Mouse (Mus musculus): ENCODE data around the gene Evi5.

Evi5 gene

DNA sequence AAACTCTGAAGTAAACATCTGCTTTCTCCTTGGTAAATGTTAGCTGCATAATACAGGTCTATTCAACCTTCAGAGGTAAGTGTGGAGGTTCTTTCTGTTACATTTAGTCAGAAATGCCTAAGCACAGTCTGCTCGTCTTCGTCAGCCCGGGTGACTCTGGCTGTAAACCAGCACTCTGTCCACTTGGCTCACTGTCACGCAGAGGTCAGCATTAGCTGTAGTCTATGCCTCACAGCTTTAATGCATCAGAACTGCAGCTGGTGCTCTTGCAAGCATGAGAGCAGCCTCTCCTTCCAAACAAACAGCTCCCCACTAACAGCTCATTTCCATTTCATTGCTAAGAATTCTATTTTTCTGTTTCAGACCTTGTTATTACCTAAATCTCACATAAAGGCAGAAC is 67.4 kb downstream of the Evi5 start:
- no peak for DNase-seq (ENCODE audit: low spot score in 2 of 2)

DNA sequence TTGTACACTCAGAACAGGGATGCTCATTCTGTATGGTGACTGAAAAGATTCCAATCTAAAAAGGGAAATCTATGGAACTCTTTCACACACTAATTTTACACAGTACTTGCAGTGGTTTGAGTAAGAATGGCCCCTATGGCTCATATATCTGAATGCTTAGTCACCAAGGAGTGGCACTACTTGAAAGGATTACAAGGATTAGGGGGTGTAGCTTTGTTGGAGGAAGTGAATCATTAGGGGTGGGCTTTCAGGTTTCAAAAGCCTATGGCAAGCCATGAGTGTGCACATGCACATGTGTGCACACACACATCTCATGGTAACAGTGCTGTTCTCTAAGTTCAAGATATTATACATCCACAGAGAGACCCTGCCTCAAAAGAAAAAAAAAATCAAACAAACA is 72.3 kb downstream of the Evi5 start:
- no peak for DNase-seq (ENCODE audit: low spot score in 2 of 2)

DNA sequence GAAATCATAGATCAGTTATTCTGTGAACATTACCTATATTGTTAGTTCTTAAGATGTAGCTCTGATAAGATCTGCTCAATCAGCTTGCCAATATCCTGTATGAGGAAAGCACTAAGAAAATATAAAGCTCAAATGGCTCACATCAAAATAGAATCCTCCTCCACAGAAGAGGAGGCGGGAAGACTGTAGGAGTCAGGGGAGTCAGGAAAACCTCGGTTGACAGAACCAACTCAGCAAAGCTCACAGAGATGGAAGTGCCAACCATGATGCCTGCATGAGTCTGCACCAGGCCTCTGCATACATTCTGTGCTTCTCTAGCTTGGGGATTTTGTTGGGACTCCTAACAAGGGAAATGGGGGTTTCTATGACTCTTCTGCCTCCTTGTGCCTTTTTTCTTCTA is 73.7 kb downstream of the Evi5 start:
- DNase-seq (ENCODE audit: low spot score in 2 of 2): no peak

DNA sequence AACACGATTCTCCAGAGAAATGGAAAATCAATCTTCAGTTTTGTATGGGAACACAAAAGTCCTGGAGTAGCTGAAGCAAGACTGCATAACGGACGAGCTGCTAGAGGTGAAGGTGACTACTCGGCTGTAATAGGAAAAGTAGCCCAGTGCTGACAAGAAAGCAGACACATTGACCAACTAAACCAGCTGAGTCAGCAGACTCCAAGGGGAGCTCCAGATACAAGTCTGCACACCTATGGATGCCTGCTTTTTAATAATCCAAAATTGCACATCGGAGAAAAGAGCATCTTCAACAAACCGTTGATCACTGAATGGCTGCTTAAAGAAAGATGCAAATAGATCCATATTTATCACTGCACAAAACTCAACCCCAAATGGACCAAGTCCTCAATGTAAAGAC is 76.6 kb downstream of the Evi5 start:
- no peak for DNase-seq (ENCODE audit: low spot score in 2 of 2)

DNA sequence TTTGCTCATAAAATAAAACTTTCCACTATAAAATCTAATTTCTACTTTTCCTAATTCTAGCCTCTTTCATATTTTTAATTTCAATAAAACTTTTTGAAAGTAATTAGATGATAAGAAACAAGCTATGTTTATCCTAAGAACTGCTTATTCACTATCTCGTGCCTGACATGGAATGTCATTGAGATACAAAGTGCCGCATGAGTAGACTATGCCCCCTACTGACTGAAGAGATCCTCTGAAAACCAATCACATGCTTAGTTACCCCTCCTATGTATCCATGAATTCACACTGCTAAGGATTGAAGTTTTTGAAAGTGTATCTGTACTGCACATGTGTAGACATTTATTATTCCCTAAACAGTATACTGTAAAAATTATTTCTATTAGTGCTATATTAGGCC is 81.0 kb downstream of the Evi5 start:
- DNase-seq (ENCODE audit: low spot score in 2 of 2): no peak

DNA sequence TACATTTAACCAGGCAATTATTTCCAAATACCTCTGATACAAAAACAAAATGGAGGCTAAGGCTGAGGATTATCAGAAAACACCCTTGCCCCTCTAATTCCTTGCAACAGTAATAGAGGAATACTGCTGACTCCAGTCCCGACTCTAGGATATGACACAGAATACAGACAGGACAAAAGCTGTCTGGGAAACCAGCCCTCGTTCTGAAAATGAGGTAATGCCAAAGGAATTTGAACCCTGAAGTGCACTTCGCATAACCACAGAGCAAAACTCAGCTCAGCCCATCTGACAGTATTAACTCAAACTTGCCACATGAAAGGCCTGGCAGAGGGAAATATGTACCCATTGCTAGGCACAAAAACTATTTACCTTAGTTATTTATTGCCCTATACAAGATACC is 81.6 kb downstream of the Evi5 start:
- DNase-seq (ENCODE audit: low spot score in 2 of 2): no peak

DNA sequence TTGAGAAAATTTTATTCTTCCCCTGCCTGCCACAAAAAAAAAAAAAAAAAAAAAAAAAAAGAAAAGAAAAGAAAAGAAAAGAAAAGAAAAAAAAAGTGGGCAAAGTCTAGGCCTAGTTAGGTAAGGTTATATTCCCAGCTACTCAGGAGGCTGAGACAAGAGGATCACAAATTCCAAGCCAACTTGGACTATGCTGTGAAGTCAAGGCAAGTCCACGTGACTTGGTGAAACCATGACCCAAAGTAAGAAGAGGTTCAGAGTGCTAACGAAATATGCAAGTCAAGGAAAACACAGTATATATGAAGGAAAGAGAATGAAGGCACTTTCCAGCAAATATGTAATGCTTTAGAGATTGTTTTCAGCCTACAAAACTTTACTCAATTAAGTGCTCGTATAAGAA is 82.4 kb downstream of the Evi5 start:
- no peak for DNase-seq (ENCODE audit: low spot score in 2 of 2)

DNA sequence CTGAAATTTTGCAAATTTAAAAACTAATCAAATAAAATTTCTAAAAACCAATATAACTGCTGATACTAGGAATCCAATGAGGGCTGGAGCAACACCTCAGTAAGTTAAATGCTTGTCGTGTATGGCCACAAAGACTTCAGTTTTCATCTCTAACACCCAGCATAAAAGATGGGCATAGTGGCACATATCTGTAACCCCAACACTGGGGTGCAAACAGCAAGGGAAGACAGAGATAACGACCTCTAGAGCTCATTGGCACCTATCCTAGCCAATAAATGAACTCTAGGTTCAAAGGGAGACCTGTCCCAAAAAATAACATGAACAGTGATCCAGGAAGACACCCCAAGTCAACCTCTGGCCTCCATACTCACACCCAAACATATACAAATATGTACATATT is 82.9 kb downstream of the Evi5 start:
- DNase-seq (ENCODE audit: low spot score in 2 of 2): no peak

DNA sequence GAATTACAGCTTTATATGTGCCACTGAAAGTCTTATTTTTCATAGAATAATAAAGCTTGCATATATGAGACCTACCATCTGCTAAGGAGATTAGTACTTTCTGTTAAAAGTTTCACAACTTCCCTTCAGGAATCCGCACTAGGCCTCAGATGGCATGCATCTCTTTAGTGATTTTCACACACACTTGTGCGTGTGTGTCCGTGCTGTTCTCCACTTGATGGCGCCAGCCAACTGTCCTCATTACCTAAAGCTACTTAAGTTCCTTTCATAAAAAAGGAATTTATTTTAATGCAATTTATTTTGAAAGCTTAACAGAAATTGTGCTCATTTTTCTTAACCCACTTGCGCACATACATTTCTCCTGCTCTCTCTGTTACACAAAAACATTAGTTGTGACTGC is 85.4 kb downstream of the Evi5 start:
- DNase-seq (ENCODE audit: low spot score in 2 of 2): no peak

DNA sequence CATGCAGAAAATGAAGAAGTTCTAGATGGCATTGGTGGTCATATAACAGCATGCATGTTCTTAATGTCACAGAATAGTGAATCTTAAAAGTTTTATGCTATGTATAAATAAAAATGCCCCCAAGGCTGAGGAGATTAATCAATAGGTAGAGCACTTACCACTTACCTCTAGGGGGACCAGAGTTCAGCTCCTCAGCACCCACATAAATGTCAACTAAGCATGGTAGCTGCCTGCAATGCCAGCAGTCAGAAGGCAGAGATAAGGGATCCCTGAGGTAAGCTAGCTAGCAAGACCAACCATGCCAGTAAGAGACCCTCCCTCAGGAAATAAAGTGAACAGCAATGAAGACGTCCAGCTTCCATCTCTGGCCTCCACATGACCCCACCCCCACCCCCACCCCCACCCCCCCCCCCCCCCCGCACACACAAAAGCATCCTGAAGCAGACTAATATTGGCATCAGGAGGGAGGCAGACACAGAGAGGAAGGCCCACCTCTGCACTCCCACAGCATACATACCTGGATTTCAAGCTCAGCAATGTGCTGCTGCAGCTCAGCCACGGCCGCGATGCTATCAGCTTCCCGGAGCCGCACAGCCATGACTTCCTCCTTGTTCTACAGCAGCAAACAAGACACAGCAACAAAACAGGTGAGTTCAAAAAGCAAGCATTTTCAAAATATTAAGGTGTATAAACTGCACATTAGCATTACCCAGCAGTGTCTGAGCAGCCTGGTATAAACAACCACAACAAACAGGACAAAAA is 87.0 kb downstream of the Evi5 start:
- no peak for DNase-seq (ENCODE audit: low spot score in 2 of 2)

DNA sequence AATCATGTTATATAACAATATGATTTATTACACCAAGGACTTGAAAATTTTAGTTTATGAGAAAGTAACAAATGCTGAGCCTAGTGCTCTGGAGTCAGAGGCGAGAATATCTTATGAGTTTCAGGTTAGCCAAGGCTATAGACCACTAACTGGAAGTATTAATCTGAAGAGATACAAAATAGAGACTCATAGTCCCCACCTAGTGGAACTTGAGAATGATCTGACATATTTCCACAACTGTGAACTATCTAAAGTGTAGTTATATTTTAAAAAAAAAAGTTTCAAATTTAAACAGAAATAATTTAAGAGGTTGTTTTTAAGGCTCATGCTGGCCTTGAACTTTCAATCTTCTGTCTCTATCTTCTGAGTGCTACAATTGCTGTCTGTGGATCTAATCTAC is 92.5 kb downstream of the Evi5 start:
- no peak for DNase-seq (ENCODE audit: low spot score in 2 of 2)

DNA sequence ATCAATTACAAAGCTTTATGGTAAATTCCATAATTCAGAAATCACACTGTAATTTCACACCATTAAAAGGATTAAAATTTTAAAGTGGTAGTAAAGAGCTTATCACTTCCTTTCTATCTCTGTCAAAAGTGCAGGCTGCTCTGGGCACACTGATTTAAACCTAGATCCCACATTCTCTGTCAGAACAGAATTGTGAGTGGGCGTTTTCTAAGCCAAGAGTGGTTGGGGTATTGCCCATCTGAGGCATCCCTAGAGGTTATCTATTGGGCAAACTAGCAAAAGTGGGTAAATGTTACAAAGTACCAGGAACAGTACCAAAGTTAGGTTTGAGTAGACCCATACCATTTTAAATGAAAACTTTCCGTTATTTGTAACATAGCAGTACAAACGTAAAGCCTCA is 96.1 kb downstream of the Evi5 start:
- DNase-seq (ENCODE audit: low spot score in 2 of 2): no peak

DNA sequence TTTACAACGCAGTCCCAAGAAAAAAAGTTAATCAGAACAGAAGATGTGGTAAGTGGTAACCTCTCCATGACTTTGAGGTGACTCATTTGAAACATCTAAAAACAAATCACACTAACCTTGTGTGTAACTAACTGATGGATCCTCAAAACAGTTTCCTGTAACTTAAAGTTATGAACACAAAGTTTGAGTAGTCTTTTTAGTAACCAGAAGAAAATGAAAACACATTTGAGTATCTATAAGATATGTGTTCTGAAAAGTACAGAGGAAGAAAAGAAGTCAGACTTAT is 97.4 kb downstream of the Evi5 start:
- no peak for DNase-seq (ENCODE audit: low spot score in 2 of 2)

DNA sequence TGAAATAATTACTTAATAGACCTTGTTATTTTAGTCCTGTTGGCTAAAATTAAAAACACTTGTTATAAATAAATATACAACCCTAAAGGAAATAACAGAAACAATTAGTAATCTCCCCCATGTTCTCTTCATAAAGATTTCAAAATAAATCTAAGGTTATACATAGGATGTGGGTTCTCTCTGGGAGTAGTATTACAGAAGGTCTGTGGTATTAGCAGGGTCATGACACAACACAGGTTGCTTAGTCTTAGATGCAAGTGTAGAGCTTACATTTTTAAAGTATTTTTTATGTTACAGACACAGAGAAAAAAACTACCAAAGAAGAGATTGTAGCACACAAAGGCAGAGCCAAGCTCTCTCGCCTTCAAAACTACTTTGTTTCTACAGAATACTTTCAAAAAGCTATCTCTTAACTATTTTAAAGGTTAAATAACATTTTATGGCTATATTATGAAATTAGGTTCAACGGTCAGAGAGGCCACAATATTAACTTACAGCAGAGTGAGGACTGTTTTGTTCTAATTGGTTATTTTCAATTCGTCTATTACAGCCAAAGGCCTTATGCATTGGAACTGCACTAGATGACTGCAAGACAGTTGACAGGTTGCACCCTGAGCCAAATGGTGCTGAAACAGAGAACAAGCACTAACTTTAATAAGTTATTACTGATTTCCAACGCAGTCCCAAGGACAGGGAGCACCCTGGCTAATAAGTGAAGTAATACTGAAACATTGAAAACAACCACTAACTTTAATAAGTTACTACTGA is 97.9 kb downstream of the Evi5 start:
- DNase-seq (ENCODE audit: low spot score in 2 of 2): no peak

DNA sequence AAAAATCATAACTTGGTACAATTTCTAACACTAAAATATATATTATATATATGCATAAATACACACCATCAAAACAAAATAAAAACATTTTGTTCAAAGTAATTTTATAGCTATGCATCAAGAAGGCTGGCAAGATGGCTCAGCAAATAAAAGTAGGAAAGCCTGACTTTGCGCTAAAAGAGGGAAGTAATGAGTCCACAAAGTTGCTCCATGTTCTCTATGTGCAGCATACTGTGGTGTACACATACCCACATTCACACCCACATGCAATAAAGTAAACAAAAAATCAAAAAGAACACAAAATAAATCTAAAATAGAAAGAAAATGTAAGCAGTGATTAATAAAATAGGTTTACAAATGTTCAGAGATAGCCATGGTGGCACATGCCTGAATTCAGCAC is 99.0 kb downstream of the Evi5 start:
- no peak for DNase-seq (ENCODE audit: low spot score in 2 of 2)

DNA sequence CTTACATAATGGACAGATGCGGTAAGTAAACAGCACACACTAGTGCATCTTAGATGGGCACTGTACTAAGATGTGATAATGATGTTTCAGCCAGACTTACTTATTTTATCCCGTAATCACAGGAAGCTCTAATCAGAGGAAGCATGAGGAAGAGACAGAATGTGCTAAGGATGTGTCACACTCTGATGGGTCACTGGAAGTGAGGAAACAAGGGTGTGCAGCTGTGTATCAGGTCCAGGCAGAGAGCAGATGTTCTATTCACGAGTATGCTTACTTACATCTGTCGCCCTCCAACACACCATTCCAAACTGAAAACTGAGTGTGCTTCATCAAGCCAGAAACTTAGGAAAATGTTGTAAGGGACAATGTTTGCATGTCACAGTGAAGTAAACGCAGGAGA is 102.9 kb downstream of the Evi5 start:
- no peak for DNase-seq (ENCODE audit: low spot score in 2 of 2)

DNA sequence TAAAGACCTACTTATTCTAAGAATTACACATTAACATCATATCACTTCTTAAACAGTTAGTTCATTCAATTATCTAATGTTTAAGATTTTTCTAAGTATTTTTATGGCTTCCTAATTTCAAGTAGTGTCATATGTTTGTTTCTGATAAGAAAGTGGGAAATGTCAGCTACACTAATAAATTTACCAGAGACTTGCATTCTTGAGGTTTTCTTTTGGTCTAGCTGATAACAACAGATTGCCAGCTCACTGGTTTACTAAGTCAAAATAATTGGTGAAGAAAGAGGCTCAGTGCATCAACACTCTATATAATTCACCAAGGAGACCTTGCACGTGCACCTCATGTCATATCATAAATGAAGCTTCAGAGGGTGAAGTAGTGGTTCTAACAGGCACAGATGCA is 106.7 kb downstream of the Evi5 start:
- no peak for DNase-seq (ENCODE audit: low spot score in 2 of 2)

DNA sequence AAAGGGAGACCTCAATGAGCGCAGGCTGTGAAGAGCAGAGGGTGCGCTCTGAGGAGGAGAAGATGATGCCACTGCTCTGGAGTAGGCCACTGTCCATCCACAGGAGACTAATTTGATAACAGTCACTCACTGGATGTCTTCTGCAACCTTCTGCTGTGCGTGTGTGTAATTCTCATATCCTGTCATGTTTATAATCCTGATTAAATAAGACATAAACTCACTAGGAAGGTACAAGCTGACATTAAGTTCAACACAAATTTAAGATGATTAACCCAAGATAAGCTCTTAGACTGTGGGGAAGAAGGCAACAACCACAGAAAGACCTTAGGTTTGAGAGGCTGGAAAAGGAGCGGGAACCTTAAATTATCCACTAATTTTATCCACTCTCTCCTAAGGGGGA is 109.0 kb downstream of the Evi5 start:
- no peak for DNase-seq (ENCODE audit: low spot score in 2 of 2)

DNA sequence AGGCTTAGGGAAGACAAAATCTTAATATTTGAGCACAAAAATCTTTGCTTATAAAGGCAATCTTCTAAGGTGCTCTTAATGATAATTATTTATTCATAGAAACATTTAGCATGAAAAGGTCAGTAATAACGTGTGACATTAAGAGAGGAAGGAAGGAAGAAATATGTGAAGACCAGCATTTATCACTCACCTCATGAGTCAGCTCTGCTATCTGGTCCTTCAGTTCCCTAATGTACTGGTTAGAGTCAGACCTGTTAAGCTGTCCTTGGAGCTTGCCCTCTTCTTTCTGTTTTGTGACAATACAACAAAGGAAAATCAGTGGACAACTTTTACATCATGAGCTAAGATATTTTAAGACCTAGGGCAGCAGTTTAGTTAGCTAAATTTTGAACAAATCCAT is 110.4 kb downstream of the Evi5 start:
- no peak for DNase-seq (ENCODE audit: low spot score in 2 of 2)

DNA sequence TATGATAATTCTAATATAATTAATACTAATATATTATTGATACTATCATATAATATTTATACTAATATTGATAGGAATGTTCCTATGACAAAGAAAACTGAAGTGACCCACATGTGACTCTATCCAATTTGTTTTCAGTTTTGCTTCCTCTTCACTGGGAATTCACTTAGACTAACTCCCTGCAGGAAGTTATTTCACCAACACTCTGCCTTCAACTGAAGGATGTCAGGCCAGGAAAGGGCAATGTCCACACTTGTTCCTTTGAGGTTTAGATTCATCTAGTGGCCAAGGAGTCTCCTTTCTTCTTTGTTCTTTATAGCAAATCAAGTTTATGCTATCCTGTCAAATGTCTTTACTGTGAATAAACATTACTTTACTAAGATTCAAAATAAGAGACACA is 111.2 kb downstream of the Evi5 start:
- DNase-seq (ENCODE audit: low spot score in 2 of 2): no peak

DNA sequence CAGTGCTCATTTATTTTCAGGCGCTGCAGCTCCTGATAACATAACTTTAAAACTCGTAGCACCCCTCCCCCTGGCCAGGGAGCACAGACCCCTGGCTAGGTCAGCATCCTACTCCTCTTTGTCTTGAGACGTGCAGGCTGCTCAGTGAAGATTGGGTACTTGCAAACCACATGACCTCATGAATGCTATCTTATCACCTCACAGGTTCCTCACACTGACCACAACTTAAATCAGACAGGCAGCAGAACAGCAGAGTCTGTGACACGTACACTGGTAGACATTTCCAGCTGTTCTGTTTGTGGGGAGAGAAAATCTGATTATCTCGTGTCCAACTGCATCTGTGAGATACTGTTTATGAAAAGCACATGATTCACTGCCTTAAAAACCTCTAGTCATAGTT is 115.8 kb downstream of the Evi5 start:
- DNase-seq (ENCODE audit: low spot score in 2 of 2): no peak

DNA sequence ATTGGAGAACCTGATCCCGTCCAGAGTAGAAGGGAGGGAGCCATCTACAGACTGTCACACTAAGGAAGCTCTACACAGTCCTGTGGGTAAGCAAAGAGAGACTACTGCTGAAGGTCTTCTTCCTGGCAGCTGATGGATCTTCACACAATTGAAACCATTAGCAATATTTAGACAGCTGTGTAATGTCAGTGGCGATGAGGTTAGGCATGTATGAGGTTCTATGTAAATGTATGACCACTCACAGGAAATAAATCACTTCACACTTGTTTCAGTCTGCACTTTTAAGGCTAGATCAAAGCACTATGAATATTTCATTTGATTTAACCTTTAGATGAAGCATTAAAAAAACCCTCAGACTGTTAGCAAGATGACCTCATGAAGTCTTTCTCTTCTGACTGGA is 118.8 kb downstream of the Evi5 start:
- no peak for DNase-seq (ENCODE audit: low spot score in 2 of 2)

DNA sequence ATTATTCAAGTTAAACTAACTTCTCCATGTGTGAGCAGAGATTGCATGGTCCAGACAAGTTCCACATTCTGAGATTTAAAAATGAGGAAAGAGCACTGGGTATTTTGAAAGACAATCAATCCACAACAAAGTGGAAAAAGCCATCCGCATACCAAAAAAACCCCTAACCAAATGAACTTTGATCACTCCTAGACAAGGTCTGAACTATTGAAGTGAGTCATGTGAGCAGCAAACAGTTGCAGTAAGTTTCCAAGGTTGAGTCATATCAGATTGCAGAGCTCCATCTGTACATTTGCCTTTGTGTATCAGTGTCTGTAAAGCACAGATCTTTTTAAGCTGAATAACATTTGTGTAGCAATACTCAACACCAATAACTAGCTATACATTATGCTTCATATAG is 120.2 kb downstream of the Evi5 start:
- no peak for DNase-seq (ENCODE audit: low spot score in 2 of 2)

DNA sequence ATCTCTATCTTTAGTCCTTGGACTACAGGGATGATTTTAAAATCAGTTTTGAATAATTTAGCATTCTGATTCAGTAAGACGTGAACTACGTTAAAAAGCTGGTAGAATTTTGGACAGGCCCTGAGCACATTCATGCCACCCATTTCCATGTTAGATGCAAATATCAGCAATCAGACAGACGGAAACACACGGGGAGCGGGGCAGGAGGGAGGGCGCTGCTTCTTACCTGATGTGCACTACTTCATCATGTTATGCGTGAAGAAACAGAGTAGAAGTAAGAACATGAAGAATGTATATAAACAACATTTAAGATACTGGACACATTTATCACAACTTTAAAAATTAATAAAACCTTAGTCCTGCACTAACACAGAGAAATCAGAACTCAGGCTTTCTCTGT is 121.3 kb downstream of the Evi5 start:
- DNase-seq (ENCODE audit: low spot score in 2 of 2): no peak
